Mouse (Mus musculus) left cerebral cortex, adult 9 months (tissue): Measurements from ENCODE around the gene Cacul1.

Source experiments
- DNase-seq, 2 experiments: peaks; one replicate each; pipeline ENCODE4 v3.0.0; 2022; ENCODE audit warnings: low spot score in 2 of 2

Gene Cacul1

DNA sequence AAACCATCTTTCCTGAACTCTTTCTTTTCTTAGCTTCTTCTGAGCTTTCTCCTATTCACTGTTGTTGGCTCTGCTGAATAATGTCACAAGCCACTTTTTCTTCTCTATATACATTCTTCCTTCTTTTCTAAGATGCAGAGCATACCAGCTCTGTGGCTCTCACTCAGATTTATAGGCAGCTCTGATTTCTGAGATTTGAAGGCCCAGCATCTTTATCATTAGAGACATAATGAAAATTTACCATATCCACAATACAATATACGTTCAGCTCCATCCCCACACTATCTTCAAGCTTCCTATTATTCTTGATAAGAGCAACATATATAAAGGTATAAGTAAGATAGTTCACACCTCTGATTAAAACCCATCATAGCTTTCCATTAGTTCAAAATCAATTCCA lies 50.7 kb downstream of the Cacul1 start:
- no peak for DNase-seq

- no peak for DNase-seq
Measured at GRCm38 (mm10) chr19:60529302-60529701, 51.5 kb downstream of the Cacul1 start.

DNA sequence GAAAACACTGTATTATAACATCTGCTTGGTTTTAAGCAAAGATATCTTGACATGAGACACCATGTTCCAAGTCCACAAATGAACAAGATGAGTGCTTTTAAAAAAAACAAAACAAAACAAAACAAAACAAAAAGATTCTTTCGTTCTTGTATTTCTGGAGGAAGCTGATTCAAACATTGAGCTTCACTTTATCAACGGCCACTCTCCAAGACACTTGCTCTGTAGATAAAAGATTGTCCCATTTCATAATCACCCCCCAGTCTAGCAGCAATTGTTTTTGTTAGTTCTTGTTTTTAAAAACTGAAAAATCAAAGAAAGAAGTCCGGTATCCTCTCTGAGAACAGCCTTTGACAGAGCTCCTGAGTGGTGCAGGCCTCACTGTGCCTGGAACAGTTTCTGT lies 52.2 kb downstream of the Cacul1 start:
- DNase-seq, result no peak

DNA sequence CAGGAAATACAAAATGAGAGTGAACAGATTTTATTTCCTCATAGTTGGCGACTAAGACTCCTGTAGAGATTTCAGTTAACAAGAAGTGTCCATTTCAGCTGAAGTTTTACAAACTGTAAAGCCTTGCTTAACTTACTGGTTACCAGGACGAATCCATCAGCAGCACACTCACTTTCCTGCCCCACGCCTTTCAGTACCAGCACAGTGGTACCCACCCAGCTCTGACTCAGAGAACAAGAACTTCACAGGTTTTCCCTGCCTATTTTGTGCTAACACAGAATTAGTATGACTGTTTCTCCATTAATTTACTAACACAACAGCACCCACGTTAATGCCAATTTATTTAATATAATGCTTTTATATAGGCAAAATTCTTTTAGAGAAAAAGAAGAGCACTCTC lies 53.9 kb downstream of the Cacul1 start:
- no peak for DNase-seq

GRCm38 (mm10) chr19:60525086-60525485 lies 55.7 kb downstream of the Cacul1 start:
- no peak for DNase-seq

DNA sequence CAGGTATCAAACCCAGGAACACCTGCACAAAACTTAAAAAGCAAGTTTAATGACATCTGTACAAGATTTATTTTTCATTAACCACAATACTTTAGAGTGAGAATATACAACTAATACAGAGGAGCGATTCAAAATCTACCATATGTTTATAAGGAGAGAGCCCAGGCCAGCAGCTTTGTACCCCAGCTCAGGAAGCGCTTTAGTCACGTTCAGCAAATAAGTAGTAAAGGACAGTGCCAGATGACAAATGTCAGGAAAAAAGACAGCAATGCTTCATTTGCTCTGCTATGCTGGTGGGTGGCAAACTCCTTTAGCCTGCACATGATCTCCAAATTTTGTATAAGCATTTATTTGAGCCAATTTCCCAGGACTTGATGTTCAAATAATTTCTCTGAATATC lies 56.1 kb downstream of the Cacul1 start:
- DNase-seq, result no peak

DNA sequence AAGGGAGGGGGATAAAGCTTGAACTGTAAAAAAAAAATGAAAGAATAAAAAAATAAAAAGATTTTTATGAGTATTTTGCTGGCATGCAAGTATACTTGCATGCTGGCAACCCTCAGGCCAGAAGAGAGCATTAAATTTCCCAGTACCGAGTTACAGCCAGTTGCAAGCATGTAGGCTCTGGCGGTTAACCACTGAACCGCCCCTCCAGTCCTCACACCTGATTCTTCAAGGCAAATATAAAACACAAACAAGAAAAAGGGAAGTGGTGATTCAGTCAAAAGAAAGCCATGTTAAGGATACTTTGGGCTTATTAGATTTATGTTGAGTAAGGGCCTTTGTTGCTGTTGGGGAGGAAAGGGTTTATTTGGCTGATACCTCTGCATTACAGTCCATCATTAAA lies 60.7 kb downstream of the Cacul1 start:
- no peak for DNase-seq

GRCm38 (mm10) chr19:60515064-60515463 lies 65.8 kb downstream of the Cacul1 start:
- DNase-seq, result no peak

GRCm38 (mm10) chr19:60513431-60513830 lies 67.4 kb downstream of the Cacul1 start:
- peak in 1 of 2 experiments; percentile 8 for DNase-seq

GRCm38 (mm10) chr19:60500209-60500608 lies 80.6 kb downstream of the Cacul1 start:
- no peak for DNase-seq

- DNase-seq, result no peak
Measured at GRCm38 (mm10) chr19:60497171-60497570, 83.7 kb downstream of the Cacul1 start.

DNA sequence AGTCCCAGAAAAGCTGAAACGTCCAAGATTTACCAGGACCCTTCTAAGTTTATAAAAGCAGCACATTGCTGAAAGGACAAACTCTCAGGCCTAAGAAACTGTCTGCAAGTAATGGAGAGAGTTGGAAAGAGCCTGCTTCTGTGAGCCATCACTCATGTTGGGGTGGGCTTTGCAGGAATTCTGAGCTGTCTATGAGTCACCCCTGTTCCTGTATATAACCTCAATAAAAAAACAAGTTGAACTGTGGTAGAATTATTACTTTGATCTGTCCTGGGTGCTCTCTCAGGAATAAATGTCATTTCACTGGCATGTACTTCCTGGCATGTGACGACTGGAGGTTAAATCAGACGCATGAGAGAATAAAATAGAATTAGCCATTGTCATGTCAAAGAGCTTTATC lies 85.1 kb downstream of the Cacul1 start:
- DNase-seq, result no peak

DNA sequence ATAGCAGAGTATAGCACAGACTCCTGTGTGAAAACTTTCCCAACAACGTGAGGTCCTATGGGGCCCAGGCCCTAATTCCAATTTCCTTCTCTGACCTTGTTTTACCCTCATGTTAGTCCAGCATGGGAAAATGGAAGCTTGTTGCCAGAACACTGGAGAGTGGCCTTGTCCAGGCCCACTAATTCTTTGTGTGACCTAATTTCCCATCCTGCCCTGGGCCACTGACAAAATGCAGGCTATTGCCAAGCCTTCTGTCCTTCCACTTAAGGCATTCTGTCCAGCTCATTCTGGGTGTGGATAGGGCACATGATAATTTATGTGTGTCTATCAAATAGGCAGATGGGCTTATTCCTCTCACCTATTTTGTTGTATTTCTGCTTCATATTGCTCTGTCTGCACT lies 91.3 kb downstream of the Cacul1 start:
- no peak for DNase-seq

GRCm38 (mm10) chr19:60485261-60485660 lies 95.6 kb downstream of the Cacul1 start:
- no peak for DNase-seq

DNA sequence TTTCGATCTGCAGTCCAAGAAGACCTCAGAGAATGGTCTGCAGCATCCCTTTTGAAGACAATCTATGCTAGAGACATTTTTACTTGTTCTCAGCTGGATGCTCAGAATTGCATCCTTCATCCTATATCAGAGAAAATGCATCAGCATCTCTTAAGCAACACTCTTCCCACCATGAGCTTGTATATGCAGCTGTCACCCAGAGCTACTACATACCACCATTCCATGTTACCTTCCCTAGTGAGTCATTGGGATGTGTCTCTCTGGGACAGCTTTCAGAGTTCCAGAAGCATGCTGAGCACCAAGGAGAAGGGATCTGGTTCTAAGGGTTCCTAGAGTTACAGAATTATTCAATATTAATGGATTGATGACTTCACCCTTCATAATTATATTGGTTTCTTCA lies 102.0 kb downstream of the Cacul1 start:
- DNase-seq, result no peak

GRCm38 (mm10) chr19:60477788-60478187 lies 103.0 kb downstream of the Cacul1 start:
- no peak for DNase-seq
